Mouse (Mus musculus): Measurements from ENCODE around the gene Gm4952.

The Gm4952 gene

DNA sequence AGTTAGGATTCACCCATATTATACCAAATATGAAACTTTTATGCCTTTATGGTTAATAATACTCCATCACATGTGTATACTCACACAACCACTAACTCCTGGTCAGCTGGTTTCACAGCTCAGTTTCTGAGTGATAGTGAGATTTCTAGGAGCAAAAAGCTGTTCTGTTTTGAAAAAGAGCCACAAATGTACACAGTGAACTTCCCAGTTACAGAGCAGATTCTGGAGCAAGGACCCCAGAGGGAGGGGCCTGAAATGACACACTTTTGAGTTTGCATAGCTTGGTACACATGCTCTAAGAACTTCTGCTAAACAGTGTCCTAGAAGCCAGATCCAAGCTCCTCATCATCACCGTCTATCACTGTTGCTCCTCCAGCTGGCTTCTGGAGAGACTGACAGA is at the start of gene Gm4952:
Gm4952 (plus strand) TSS at position 301 of the 400 bp plus-strand sequence.
- in situ Hi-C loops (cut with MboI; ENCODE audit: low sequenced_read_pairs), result loop anchor here (10.0 kb wide), 1 partner anchor 205 kb away; no protein-coding TSS in a partner anchor

DNA sequence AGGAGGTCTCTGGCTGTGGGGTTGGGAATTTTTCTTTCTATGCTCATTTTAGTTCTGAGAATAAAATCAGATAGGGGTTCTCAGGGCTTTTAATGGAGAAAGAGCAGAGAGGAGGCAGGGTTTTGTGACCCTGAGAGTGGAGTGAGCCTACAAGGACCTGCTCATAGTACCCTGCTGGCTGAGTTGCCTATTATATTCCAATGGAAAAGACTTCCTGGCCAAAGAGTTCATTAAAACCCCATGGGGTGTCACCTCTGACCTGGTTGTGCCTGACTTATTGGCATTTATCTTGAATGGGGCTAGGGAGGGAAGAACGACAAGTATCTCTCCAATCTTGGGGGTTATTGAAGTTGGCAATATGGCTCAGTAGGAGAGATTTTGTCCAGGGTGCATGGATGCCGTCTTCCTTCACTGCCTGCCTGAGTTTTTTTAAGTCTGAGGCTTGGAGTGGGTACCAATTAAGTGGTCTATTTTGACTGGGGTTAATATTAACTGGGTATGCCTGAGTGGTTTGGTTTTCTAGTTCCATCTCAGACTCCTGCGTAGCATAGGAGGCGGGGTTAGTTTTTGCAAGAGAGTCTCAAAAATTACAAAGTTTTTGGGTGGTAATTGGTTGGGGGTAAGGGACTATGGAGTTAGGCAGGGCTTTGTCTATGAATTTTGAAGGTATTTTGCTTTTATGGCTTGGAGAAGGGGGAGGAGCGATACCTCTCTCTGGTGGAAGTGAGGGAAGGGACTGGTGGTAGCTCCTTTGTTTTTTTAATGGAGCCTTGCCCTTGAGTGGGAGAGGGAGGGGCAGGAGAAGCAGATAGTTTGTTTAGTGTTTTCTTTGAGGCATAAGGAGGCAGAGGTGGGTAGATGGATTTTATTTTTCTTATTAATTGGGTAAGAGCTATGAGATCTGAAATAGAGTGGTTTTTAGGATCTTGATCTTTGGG is 49.5 kb upstream of the Gm4952 start:
- in situ Hi-C loops (cut with MboI; ENCODE audit: low sequenced_read_pairs), result no loop called here

DNA sequence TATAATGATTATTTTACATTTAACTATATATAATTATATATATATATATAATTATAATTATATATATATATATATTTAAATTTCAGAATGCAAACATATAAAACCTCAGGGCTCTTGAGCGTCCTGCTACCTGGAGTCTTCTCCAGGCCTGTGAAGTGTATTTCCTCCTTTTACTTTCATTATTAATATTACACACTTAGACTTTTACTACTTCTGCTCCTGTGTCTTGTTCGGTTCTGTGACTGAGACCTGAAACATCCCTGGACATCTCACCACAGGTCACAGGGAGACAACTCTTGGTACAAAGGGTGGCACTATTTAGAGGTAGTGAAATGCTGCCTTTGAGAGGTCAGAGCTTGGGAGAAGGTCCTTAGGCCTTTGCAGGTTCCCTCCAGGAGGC is 43.5 kb upstream of the Gm4952 start:
- in situ Hi-C loops (cut with MboI; ENCODE audit: low sequenced_read_pairs), result no loop called here

DNA sequence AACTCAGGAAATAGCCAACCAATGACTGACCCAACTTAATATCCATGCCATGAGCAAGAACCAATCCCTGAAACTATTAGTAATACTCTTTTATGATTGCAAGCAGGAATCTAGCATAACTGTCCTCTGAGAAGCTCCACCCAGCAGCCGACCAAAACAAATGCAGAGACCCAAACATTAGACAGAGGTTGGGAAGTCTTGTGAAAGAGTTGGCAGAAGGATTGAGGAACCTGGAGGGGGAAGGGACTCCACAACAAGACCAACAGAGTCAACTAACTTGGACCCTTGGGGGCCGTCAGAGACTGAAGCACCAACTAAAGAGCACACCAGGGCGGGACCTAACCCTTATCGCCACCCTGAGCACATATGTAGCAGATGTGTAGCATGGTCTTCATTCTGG is 41.6 kb upstream of the Gm4952 start:
- in situ Hi-C loops (cut with MboI; ENCODE audit: low sequenced_read_pairs), result no loop called here

DNA sequence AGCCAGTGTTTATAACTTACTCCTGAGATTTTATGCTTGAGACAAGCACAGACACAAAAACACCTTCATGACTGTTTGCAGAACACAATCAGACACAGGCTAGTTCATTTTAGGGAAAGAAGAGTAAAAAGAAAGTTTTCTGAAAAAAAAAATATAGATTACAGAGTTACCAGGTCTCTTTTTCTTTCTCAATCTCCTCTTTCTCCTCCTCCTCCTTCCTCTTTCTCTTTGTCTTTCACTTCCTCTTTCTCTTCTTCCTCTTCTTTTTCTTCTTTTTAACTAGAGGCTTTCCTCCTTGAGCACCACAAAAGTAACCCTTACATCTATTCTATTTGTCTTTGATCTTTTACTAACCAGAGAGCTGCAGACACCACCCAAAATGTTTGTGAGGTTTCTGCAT is 35.6 kb upstream of the Gm4952 start:
- in situ Hi-C loops (cut with MboI; ENCODE audit: low sequenced_read_pairs), result no loop called here

DNA sequence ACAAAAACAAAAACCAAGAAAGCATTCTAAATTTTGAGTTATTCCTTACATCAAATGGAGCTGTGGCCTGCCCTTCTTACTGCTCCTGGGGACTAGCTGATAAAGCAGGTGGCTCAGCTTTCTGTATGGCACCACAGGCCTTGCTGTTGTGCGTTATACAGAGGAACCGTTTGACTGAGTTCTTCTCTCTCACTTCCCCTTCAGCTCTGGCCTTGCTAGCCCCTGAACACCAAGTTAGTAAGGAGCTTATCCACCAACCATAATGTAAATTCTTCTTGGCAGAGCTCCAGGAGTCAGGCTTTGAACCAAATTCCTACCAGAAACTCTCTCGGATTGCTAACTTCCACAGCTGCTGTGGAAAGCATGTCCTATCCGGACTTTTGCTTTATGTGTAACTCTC is 32.8 kb upstream of the Gm4952 start:
- in situ Hi-C loops (cut with MboI; ENCODE audit: low sequenced_read_pairs), result no loop called here

- in situ Hi-C loops (cut with MboI; ENCODE audit: low sequenced_read_pairs), result no loop called here
These were observed 28.9 kb upstream of the Gm4952 start for GRCm38 (mm10) chr19:12570866-12571265.

GRCm38 (mm10) chr19:12571687-12572086 is 28.1 kb upstream of the Gm4952 start:
- in situ Hi-C loops (cut with MboI; ENCODE audit: low sequenced_read_pairs), result no loop called here

GRCm38 (mm10) chr19:12572614-12573265 is 27.0 kb upstream of the Gm4952 start:
- in situ Hi-C loops (cut with MboI; ENCODE audit: low sequenced_read_pairs), result no loop called here

DNA sequence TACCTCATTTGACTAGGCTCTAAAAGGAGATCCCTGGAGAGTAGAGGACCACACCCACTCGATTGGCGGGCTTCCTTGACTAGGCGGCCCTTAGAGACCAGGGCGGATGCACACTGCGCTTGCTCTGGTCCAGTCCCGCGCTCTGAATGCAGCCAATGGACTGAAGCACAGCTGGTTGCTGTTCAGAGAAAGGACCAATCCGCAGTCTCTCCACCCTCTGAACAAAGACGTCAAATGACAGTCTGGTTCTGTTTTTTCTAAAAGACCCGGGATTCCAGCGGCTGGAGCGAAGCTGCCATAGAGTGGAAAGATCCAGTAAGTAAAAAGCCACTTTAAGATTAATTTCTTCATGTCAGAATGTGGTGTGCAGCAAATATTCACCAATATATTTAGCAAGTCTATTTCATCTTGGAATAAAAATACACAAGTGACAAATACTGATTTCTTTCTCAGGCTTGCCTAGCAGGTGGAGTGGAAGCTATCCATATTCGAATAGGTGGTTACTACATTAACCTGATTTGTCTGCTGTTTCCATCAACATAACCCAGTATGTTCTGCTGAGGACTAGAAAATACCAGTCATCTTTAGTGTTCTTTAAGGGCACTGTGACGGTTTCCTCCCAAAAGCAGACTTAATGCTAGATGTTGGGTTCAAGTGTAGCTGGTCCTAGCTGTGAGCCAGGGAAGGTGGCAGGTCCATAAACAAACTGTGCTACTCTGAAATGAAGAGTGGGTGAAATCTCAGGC is 26.3 kb upstream of the Gm4952 start:
- in situ Hi-C loops (cut with MboI; ENCODE audit: low sequenced_read_pairs), result no loop called here

DNA sequence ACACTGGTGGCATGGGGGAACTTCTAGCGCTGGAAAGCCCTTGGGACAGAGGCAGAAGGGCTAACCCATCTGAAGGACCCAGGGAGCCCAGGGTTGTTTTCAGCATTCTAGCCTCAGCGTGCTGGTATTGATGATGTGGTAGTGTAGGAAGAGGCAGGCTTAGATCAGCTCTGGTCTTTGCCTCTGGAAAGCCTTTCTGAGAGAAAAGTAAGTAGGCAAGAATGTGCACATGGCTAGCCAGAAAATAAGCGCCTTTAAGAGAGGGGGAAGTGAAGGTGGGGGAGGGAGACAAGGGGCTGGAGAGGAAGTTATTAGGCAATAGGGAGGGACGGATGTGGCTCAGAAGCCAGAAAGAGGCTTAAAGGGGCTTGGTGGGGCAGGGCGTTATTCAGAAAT is 25.8 kb upstream of the Gm4952 start:
- in situ Hi-C loops (cut with MboI; ENCODE audit: low sequenced_read_pairs), result no loop called here

DNA sequence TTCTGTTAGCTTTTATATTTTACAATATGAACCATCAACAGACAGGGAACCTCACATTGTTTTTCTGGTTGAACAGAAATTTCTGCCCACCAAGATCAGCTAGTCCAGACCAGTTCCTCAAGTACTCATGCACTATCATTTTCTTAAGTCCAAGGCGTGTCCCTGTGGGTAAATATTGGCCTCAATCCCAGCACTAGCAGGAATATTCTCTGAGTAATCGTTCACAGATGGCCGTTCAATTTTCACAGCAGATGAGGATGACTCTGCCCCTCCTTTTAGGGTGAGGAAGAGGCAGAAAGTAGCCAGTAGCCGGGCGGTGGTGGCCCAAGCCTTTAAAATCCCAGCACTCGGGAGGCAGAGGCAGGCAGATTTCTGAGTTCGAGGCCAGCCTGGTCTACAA is 24.7 kb upstream of the Gm4952 start:
- in situ Hi-C loops (cut with MboI; ENCODE audit: low sequenced_read_pairs), result no loop called here

DNA sequence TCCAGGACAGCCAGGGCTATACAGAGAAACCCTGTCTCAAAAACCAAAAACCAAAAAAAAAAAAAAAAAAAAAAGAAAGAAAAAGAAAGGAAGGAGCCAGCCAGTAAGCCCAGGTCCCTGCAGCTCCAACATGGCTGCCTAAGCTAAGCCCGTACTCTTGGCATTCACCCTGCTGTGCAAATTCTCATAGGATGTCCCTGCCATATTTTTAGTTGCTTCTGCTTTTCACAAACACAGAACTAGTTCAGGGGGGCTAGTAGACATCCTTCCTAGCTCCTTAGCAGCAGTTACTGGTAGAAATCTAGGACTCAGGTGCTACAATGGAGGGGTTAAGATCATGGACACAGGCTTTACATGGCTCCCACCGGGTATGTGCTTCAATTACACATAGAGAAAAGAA is 24.3 kb upstream of the Gm4952 start:
- in situ Hi-C loops (cut with MboI; ENCODE audit: low sequenced_read_pairs), result no loop called here

DNA sequence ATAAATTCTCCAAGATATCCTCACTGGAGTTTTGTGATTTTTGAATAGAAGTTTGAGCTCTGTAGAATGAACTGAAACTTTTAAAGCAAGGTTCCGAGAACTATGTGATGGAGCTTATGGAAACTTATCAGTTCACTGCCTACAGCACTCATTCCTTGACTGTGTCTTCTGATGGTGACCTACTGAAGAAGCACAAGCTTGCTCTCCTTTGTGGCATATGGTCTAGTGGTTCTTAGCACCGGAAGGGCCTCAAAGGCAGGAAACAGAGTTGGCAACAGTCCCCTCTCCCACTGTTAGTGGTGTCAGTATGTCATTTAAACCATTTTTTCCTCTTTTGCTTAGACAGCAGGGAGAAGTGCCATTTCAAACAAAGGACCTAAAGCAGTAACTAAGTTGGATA is 23.1 kb upstream of the Gm4952 start:
- in situ Hi-C loops (cut with MboI; ENCODE audit: low sequenced_read_pairs), result no loop called here

- in situ Hi-C loops (cut with MboI; ENCODE audit: low sequenced_read_pairs), result no loop called here
These were observed 14.5 kb upstream of the Gm4952 start for GRCm38 (mm10) chr19:12585310-12585709.

DNA sequence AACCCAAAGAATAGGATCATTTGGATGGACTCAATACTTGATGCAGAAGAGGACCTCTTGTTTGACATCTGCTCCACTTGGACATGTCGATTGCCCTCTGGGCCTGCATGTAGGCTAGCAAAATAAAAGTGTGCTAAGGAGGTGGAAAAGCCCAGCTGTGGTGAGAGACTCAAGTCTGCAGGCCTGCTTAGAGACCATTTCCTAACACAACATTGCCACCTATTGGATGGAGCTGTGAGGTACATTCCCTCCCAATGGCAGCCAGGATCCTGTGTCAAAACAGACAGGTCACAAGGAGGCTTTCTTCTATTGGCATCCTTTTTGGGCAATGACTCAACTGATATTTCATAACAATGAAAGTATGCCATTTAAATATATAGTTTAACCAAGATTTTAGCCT is 7.9 kb upstream of the Gm4952 start:
- in situ Hi-C loops (cut with MboI; ENCODE audit: low sequenced_read_pairs), result loop anchor here (5.0 to 10.0 kb wide), 2 partner anchors 75 to 213 kb away; no protein-coding TSS in a partner anchor

DNA sequence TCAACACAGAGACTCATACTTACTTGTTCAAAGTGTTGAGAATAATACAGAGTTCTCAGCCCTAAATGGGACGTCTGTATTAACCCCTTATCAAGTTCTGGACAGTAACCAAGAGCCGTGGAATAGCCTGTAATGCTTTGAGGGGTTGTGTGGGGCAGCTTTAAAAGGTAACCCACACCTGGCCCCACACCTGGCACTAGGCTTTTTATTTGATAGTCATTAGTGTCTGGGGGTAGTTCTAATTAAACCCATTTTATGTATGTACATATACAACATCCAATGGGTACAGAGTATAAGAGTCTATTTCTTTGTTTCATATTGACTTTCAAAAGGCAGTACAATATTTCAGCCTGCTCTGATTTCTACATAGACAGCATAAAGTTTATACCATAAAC is 4.6 kb upstream of the Gm4952 start:
- in situ Hi-C loops (cut with MboI; ENCODE audit: low sequenced_read_pairs), result loop anchor here (10.0 kb wide), 1 partner anchor 210 kb away; no protein-coding TSS in a partner anchor

DNA sequence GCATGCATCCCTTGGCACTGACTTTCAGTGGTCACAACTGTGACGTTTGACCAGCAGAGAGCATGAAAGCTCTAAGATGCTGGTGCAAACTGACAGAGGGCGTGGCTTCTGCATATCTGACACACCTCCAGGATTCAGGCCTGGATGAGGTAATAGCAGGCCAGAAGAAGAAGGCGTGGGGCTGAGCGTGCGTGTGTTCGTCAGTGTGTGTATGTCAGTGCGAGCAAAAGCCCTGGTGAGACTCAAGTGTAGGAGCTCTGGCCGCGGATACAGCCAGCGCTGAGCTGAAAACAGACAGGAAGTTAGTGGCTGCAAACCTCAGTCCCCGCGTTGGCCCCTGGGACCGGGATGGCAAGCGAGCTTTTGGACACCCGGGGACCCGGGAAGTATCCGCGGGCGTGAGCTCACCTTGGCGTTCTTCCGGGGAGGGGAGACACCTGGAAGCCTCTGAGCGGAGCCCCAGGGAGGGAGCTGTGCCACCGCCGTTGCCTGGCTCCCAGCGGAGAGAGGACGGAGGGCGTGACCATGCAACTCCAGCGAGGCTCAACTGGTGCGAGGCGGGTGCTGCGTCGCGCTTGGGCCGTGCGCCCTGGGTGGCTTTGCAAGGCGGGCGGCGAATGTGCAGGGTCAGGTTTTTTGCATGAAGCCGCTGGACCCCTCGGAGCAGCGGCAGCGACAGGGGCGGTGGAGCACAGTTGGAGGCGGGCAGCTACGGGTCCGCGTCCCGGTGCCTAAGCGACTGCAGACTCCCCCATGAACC is 4.1 kb upstream of the Gm4952 start:
- in situ Hi-C loops (cut with MboI; ENCODE audit: low sequenced_read_pairs), result loop anchor here (10.0 kb wide), 1 partner anchor 209 kb away; no protein-coding TSS in a partner anchor

DNA sequence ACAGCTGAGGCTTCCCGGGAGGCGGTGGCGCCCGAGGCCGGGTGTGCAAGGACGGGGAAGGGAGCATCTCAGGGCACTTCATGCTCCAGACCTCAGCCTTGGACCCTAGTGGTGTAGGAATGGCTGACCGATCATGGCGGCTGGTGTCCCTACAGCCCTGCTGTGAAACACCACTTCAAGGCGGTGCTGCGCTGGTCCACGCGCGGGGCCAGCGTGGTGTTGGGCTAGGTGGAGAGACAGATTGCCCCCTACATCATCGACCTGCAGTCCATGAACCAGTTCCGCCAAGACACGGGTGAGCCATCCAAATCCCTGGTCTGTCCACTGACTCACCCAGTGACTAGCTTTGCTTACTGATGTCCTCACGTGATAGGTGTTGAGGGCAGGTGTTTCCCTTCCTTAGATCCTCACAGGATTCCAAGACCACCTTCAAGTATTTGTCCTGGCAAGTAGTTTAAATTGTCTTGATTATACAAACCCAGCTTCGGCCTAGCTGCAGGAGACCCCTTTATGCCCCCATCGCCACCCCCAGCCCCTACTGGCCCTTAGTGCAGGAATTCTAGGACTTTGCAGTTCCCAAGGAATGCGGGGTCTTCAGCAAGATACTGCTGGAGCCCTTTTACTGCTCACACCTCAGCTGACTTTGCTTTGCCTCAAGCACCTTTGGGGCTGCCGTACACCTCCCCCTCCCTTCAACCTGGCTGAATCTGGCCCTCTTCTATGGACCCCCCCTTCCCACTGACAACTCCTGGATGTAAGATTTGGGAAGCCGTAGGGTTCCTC is 3.3 kb upstream of the Gm4952 start:
- in situ Hi-C loops (cut with MboI; ENCODE audit: low sequenced_read_pairs), result loop anchor here (10.0 kb wide), 1 partner anchor 208 kb away; no protein-coding TSS in a partner anchor

GRCm38 (mm10) chr19:12597073-12597405 is 2.7 kb upstream of the Gm4952 start:
- in situ Hi-C loops (cut with MboI; ENCODE audit: low sequenced_read_pairs), result loop anchor here (10.0 kb wide), 1 partner anchor 208 kb away; no protein-coding TSS in a partner anchor
